Mouse (Mus musculus) granulocyte monocyte progenitor cell, adult 5-6 weeks (primary cell): Measurements from ENCODE around the gene Taf10. TPM values are rescaled to one million over a fixed set of nuclear protein-coding genes. Genes with fewer than 3 reads are reported as not detected.
"Not testable (repeated sequence)": the region's sequence is repeated elsewhere in the genome, so short reads cannot be mapped to it uniquely, and the experiment has no call there.

Source experiments
- ATAC-seq: replicated peaks from 2 replicates; pipeline ENCODE4 v1.8.0; 2016; ENCODE audit warnings: mild to moderate bottlenecking, moderate TSS enrichment, inconsistent platforms; ENCODE audit not compliant: poor library complexity, severe bottlenecking
- total RNA-seq, 2 experiments: library from RNA; stranded (forward) in 1 of 2; stranded (reverse) in 1 of 2; fragments of 200-712, 200-1000 nt in 1 of 2; fragments of >200 nt in 1 of 2; fragmentation: Nextera tagmentation in 1 of 2; gene quantifications; 2 replicates each; pipeline ENCODE4 v1.2.3; 2014 to 2017

Gene Taf10
- total RNA-seq, 2 experiments from 2014 or later, result 237 to 251 TPM

GRCm38 (mm10) chr7:105761813-105762484, 17.8 kb upstream of the Taf10 start:
- peak; percentile 38 for ATAC-seq

GRCm38 (mm10) chr7:105753281-105753680, 9.1 kb upstream of the Taf10 start:
- no peak for ATAC-seq

GRCm38 (mm10) chr7:105752716-105753115, 8.6 kb upstream of the Taf10 start:
- no peak for ATAC-seq

- peak; percentile 90 for ATAC-seq
Observed at GRCm38 (mm10) chr7:105751491-105752433, 7.6 kb upstream of the Taf10 start, which contains the start of gene Tpp1. Gene Tpp1 (minus strand): TSS chr7:105752235.

GRCm38 (mm10) chr7:105747776-105748175, 3.6 kb upstream of the Taf10 start:
- ATAC-seq, result no peak

- not testable (repeated sequence) for ATAC-seq
Observed at GRCm38 (mm10) chr7:105743246-105743925, 775 bp downstream of the Taf10 start.

GRCm38 (mm10) chr7:105742539-105743215, 1.5 kb downstream of the Taf10 start:
- ATAC-seq, result not testable (repeated sequence)

GRCm38 (mm10) chr7:105741978-105742377, 2.2 kb downstream of the Taf10 start:
- ATAC-seq, result no peak

GRCm38 (mm10) chr7:105740851-105741250, 3.3 kb downstream of the Taf10 start:
- ATAC-seq, result no peak

GRCm38 (mm10) chr7:105740089-105740795, 3.9 kb downstream of the Taf10 start:
- no peak for ATAC-seq

- ATAC-seq, result peak; percentile 73
Observed at GRCm38 (mm10) chr7:105738948-105739347, 5.2 kb downstream of the Taf10 start.

GRCm38 (mm10) chr7:105738286-105738685, 5.9 kb downstream of the Taf10 start:
- no peak for ATAC-seq

- no peak for ATAC-seq
Observed at GRCm38 (mm10) chr7:105737648-105738047, 6.5 kb downstream of the Taf10 start.

- peak; percentile 23 for ATAC-seq
Observed at GRCm38 (mm10) chr7:105736911-105737521, 7.1 kb downstream of the Taf10 start, which contains the start of gene Rrp8. Gene Rrp8 (minus strand): TSS chr7:105737385.

- ATAC-seq, result peak; percentile 79
Observed at GRCm38 (mm10) chr7:105736264-105736901, 7.8 kb downstream of the Taf10 start, which contains the start of gene Ilk. Gene Ilk (plus strand): TSS chr7:105736592.

GRCm38 (mm10) chr7:105735464-105735863, 8.7 kb downstream of the Taf10 start:
- ATAC-seq, result not testable (repeated sequence)

GRCm38 (mm10) chr7:105734826-105735225, 9.3 kb downstream of the Taf10 start:
- ATAC-seq, result no peak

GRCm38 (mm10) chr7:105733836-105734235, 10.3 kb downstream of the Taf10 start:
- no peak for ATAC-seq
